ENCODE assay signal across 11 mouse cellular contexts in the genomic region with DNA sequence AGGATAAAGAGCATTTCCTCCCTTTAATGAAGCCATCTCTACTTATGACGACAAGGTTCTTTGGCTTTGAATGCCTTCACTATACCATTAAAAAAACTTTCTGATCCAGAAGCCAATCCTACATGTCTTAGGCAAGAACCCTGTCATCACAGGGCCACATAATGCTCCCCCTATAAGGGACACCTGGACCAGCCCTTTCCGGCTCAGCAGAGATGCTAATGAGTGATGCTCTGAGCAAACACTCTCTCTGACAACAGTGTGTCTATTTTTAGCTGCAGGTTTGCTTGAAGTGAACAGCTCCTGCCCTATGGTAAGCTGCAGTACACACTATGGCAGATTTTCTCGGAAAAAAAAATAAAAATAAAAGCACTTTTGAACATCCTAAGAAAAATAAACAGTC. TPM values are rescaled to one million over a fixed set of nuclear protein-coding genes. Genes with fewer than 3 reads are reported as not detected.
A peak's percentile ranks its signal among the peaks of the same experiment; 100 is the strongest.
DNase-seq lines count a peak whose midpoint lies in the region; ATAC-seq and TF ChIP-seq lines count a peak whose summit lies in the region.
"Had no signal": no experiment of that assay in that cellular context is flagged by ENCODE, and none has a peak within 500 bp of the region (broad histone marks: within the 10 kb centered on the region; RNA-seq: fewer than 3 reads in every experiment).

No protein-coding gene starts in this region.

- H3K4me3 ChIP-seq in hindbrain, embryonic 12.5 days: peak overlapping the region; percentile 21
- H3K4me3 ChIP-seq in hindbrain, embryonic 10.5 days: no peak overlapping the region
- H3K4me3 ChIP-seq in forebrain, embryonic 16.5 days (replicated peaks; ENCODE audit: low read length): peak overlapping the region; percentile 48
- peak overlapping the region; percentile 45 for H3K4me3 ChIP-seq in midbrain, postnatal 0 days (ENCODE audit: low read depth, low read length)
- no peak overlapping the region for H3K4me3 ChIP-seq in thymus, adult 2 months (ENCODE audit: control insufficient read depth, insufficient read depth, low read length)

- TF ChIP-seq CTCF in brain, embryonic 14.5 days (IDR thresholded peaks at IDR 0.05; ENCODE audit: borderline replicate concordance, extremely low read depth, insufficient read depth, insufficient read length): no peak
- TF ChIP-seq CTCF in midbrain, postnatal 0 days (IDR thresholded peaks at IDR 0.05): no peak
- no peak for TF ChIP-seq CTCF in thymus, adult 2 months (IDR thresholded peaks at IDR 0.05; ENCODE audit: borderline replicate concordance, control insufficient read depth, extremely low read depth, insufficient read depth, low read length, poor library complexity)

- ATAC-seq in hindbrain, embryonic 12.5 days (ENCODE audit: low FRiP score): peak; percentile 59
- peak; percentile 39 for ATAC-seq in forebrain, embryonic 16.5 days
- ATAC-seq in midbrain, postnatal 0 days (ENCODE audit: low FRiP score): peak; percentile 73

- peaks cover 30% of the 10 kb centered on the region for H3K4me1 ChIP-seq in hindbrain, embryonic 12.5 days
- peaks cover 34% of the 10 kb centered on the region for H3K4me1 ChIP-seq in hindbrain, embryonic 10.5 days (replicated peaks)
- peaks cover 34% of the 10 kb centered on the region for H3K4me1 ChIP-seq in forebrain, embryonic 16.5 days (replicated peaks; ENCODE audit: control insufficient read depth, insufficient read depth, low read length)
- peaks cover 25% of the 10 kb centered on the region for H3K4me1 ChIP-seq in midbrain, postnatal 0 days (ENCODE audit: insufficient read depth, low read length)
- peaks cover 4% of the 10 kb centered on the region; the same call in 1 of the 2 replicates for H3K4me1 ChIP-seq in thymus, adult 2 months (replicated peaks; ENCODE audit: control insufficient read depth, insufficient read depth, low read length)

- H3K4me2 ChIP-seq in hindbrain, embryonic 12.5 days (replicated peaks): peak overlapping the region; percentile 35
- H3K4me2 ChIP-seq in forebrain, embryonic 16.5 days (ENCODE audit: low read length): peak overlapping the region; percentile 60
- H3K4me2 ChIP-seq in midbrain, postnatal 0 days (ENCODE audit: low read depth, low read length, poor library complexity, severe bottlenecking): peak overlapping the region; percentile 55

- TF ChIP-seq POLR2A in brain, embryonic 14.5 days (IDR thresholded peaks at IDR 0.05; ENCODE audit: borderline replicate concordance, extremely low read depth, insufficient read depth, insufficient read length, poor library complexity, severe bottlenecking): no peak
- TF ChIP-seq POLR2A in thymus, adult 2 months (IDR thresholded peaks at IDR 0.05; ENCODE audit: control insufficient read depth, extremely low read depth, insufficient read depth, low read length, poor library complexity): no peak

- no peaks in the 10 kb centered on the region for H3K27me3 ChIP-seq in hindbrain, embryonic 12.5 days
- no peaks in the 10 kb centered on the region for H3K27me3 ChIP-seq in hindbrain, embryonic 10.5 days (ENCODE audit: insufficient read depth, poor library complexity, severe bottlenecking)
- H3K27me3 ChIP-seq in forebrain, embryonic 16.5 days (replicated peaks; ENCODE audit: control insufficient read depth, insufficient read depth, low read length): no peaks in the 10 kb centered on the region
- no peaks in the 10 kb centered on the region for H3K27me3 ChIP-seq in midbrain, postnatal 0 days (ENCODE audit: insufficient read depth, low read length)
- H3K27me3 ChIP-seq in thymus, adult 2 months (ENCODE audit: control insufficient read depth, insufficient read depth, low read length): no peaks in the 10 kb centered on the region

- no peaks in the 10 kb centered on the region for H3K9me3 ChIP-seq in hindbrain, embryonic 12.5 days (replicated peaks)
- no peaks in the 10 kb centered on the region for H3K9me3 ChIP-seq in hindbrain, embryonic 10.5 days
- no peaks in the 10 kb centered on the region for H3K9me3 ChIP-seq in forebrain, embryonic 16.5 days (ENCODE audit: control insufficient read depth, low read length)
- H3K9me3 ChIP-seq in midbrain, postnatal 0 days (ENCODE audit: low read length): no peaks in the 10 kb centered on the region

- WGBS in hindbrain, embryonic 12.5 days: 72% methylated on average over 3 of the region's 3 CpGs
- WGBS in hindbrain, embryonic 10.5 days: 64% methylated on average over 3 of the region's 3 CpGs
- WGBS in forebrain, embryonic 16.5 days: 32% methylated on average over 3 of the region's 3 CpGs
- 29% methylated on average over 3 of the region's 3 CpGs for WGBS in midbrain, postnatal 0 days
- 86% methylated on average over 3 of the region's 3 CpGs for WGBS in thymus, adult 2 months

- H3K9ac ChIP-seq in hindbrain, embryonic 12.5 days: peak overlapping the region; percentile 24; the same call in 1 of the 2 replicates
- H3K9ac ChIP-seq in forebrain, embryonic 16.5 days (replicated peaks; ENCODE audit: low read depth, low read length): peak overlapping the region; percentile 60
- peak overlapping the region; percentile 54 for H3K9ac ChIP-seq in midbrain, postnatal 0 days (replicated peaks; ENCODE audit: low read length, poor library complexity, severe bottlenecking)

- DNase-seq in hindbrain, embryonic 10.5 days (ENCODE audit: low spot score): no peak
- DNase-seq in brain, embryonic 14.5 days (ENCODE audit: low read depth): peak; percentile 82
- DNase-seq in midbrain, postnatal 0 days (ENCODE audit: low spot score): peak; percentile 79
- DNase-seq in ovary, postnatal 10 days (ENCODE audit: low spot score): no peak
- no peak for DNase-seq in thymus, adult 2 months
- DNase-seq in heart, postnatal 4 days: no peak
- DNase-seq: adrenal gland, postnatal 25 days; kidney, postnatal 4 days; lung, adult 18-20 months had no signal

- H3K36me3 ChIP-seq in hindbrain, embryonic 12.5 days: no peaks in the 10 kb centered on the region; the same call in 1 of the 2 replicates
- peaks cover 5% of the 10 kb centered on the region for H3K36me3 ChIP-seq in hindbrain, embryonic 10.5 days
- no peaks in the 10 kb centered on the region for H3K36me3 ChIP-seq in forebrain, embryonic 16.5 days (ENCODE audit: control insufficient read depth, insufficient read depth)
- H3K36me3 ChIP-seq in midbrain, postnatal 0 days (ENCODE audit: insufficient read depth, low read length): no peaks in the 10 kb centered on the region
- no peaks in the 10 kb centered on the region for H3K36me3 ChIP-seq in thymus, adult 2 months (ENCODE audit: control insufficient read depth, insufficient read depth, low read length)

- 0 out of 2 replicates have a peak overlapping the region, but pooled peaks have one; percentile 44 for H3K27ac ChIP-seq in hindbrain, embryonic 12.5 days
- H3K27ac ChIP-seq in hindbrain, embryonic 10.5 days: no peak overlapping the region
- peak overlapping the region; percentile 41 for H3K27ac ChIP-seq in forebrain, embryonic 16.5 days (ENCODE audit: low read length)
- H3K27ac ChIP-seq in midbrain, postnatal 0 days (ENCODE audit: low read depth, low read length): peak overlapping the region; percentile 82
- no peak overlapping the region for H3K27ac ChIP-seq in thymus, adult 2 months (ENCODE audit: control insufficient read depth, insufficient read depth, low read length)

RNA-seq across cellular contexts. Expression of gene Prkacb, which starts 43.9 kb away (rescaled TPM):
- polyA plus RNA-seq in hindbrain, embryonic 12.5 days (2016; fragmentation: Nextera tagmentation; extraction: Ambion mirVana): 102 and 112 TPM in 2 replicates
- polyA plus RNA-seq in hindbrain, embryonic 10.5 days (2016; fragmentation: Nextera tagmentation; extraction: Ambion mirVana): 57.0 and 60.5 TPM in 2 replicates
- 101 and 129 TPM in 2 replicates for polyA plus RNA-seq in brain, embryonic 14.5 days (2012; rRNA removed)
- 190 and 195 TPM in 2 replicates for polyA plus RNA-seq in forebrain, embryonic 16.5 days (2015; fragmentation: Nextera tagmentation; extraction: Ambion mirVana)
- total RNA-seq in midbrain, postnatal 0 days (2014; rRNA removed): 311 and 350 TPM in 2 replicates
- 220 and 221 TPM in 2 replicates for polyA plus RNA-seq in midbrain, postnatal 0 days (2015; fragmentation: Nextera tagmentation; extraction: Ambion mirVana)
- polyA plus RNA-seq in thymus, adult 2 months (2012; rRNA removed): 46.1 and 47.2 TPM in 2 replicates
- total RNA-seq in heart, postnatal 4 days (2021): 100 to 1,000 TPM in 1 of 2 experiments, 10 to 100 TPM in 1; 93.6 to 106 TPM

Comparison
In these comparisons a context has a peak if more than half of its experiments do, and no peak if none do; other contexts are left out.
1. H3K27ac ChIP-seq: peak in hindbrain, embryonic 12.5 days (single experiment), forebrain, embryonic 16.5 days (single experiment) and midbrain, postnatal 0 days (single experiment); none in hindbrain, embryonic 10.5 days (single experiment) and thymus, adult 2 months (single experiment).
2. H3K4me3 ChIP-seq: peak in hindbrain, embryonic 12.5 days (single experiment), forebrain, embryonic 16.5 days (single experiment) and midbrain, postnatal 0 days (single experiment); none in hindbrain, embryonic 10.5 days (single experiment) and thymus, adult 2 months (single experiment).
3. DNase-seq: peak in brain, embryonic 14.5 days (single experiment) and midbrain, postnatal 0 days (single experiment); none in hindbrain, embryonic 10.5 days (single experiment), ovary, postnatal 10 days (single experiment), thymus, adult 2 months (single experiment) and heart, postnatal 4 days (single experiment).
4. Peak in every context shown above with its lines, with median percentiles within 50 percentile points of each other: ATAC-seq, H3K4me2 ChIP-seq and H3K9ac ChIP-seq.